Comparison of ENCODE assay signal across 23 mouse cellular contexts in genomic region chr7:128579381-128579780, GRCm38 (mm10). TPM values are rescaled to one million over a fixed set of nuclear protein-coding genes. Genes with fewer than 3 reads are reported as not detected.
A peak's percentile ranks its signal among the peaks of the same experiment; 100 is the strongest.
DNase-seq lines count a peak whose midpoint lies in the region; ATAC-seq and TF ChIP-seq lines count a peak whose summit lies in the region.
"Had no signal": no experiment of that assay in that cellular context is flagged by ENCODE, and none has a peak within 500 bp of the region (broad histone marks: within the 10 kb centered on the region; RNA-seq: fewer than 3 reads in every experiment).

No protein-coding gene starts in this region.

- no peaks in the 10 kb centered on the region for H3K79me2 ChIP-seq in CH12.LX (replicated peaks; ENCODE audit: control insufficient read depth, extremely low read depth, insufficient read depth, poor library complexity, severe bottlenecking)
- no peaks in the 10 kb centered on the region for H3K79me2 ChIP-seq in MEL (ENCODE audit: control insufficient read depth, insufficient read depth, low read length, poor library complexity)

- no peak for ATAC-seq in liver, embryonic 14.5 days (ENCODE audit: insufficient read depth)
- no peak for ATAC-seq in liver, embryonic 12.5 days
- no peak for ATAC-seq in midbrain, embryonic 16.5 days
- ATAC-seq: forebrain, embryonic 14.5 days; forebrain, embryonic 16.5 days had no signal

- TF ChIP-seq POLR2A in CH12.LX (IDR thresholded peaks at IDR 0.05; ENCODE audit: low read depth, low read length) (no peak), MEL (IDR thresholded peaks at IDR 0.05; ENCODE audit: control insufficient read depth in 1 of 2, insufficient read depth in 1 of 2, low read depth in 1 of 2, low read length in 2 of 2, poor library complexity in 1 of 2) (no peak)

- 41% methylated on average over 2 of the region's 2 CpGs for WGBS in liver, embryonic 14.5 days (ENCODE audit: insufficient replicate concordance)
- WGBS in liver, embryonic 12.5 days (ENCODE audit: insufficient replicate concordance), result 48% methylated on average over 2 of the region's 2 CpGs
- 86% methylated on average over 2 of the region's 2 CpGs for WGBS in midbrain, embryonic 16.5 days

- in situ Hi-C loops in CH12.LX (cut with MboI; ENCODE audit: low pct_ligation_motif_present, low pct_unique_long_range_greater_than_20kb, low sequenced_read_pairs), result no loop called here

- peak; percentile 31; the same call in 1 of the 2 replicates for TF ChIP-seq EP300 in liver, embryonic 14.5 days (IDR thresholded peaks at IDR 0.05; ENCODE audit: low read depth)
- TF ChIP-seq EP300 in CH12.LX (IDR thresholded peaks at IDR 0.05; ENCODE audit: low read length) (no peak), MEL (IDR thresholded peaks at IDR 0.05; ENCODE audit: low read depth in 1 of 2, low read length in 2 of 2) (peak; percentile 84 to 91)

- H3K27ac ChIP-seq in liver, embryonic 14.5 days, result no peak overlapping the region
- no peak overlapping the region for H3K27ac ChIP-seq in liver, embryonic 12.5 days
- H3K27ac ChIP-seq in CH12.LX (ENCODE audit: insufficient read depth, low read depth) (no peak overlapping the region), MEL (ENCODE audit: control insufficient read depth, low read depth, low read length) (no peak overlapping the region)
- H3K27ac ChIP-seq in midbrain, embryonic 16.5 days (ENCODE audit: low read length), result no peak overlapping the region
- H3K27ac ChIP-seq: embryonic facial prominence, embryonic 13.5 days; embryonic facial prominence, embryonic 15.5 days; forebrain, embryonic 10.5 days; forebrain, embryonic 12.5 days had no signal

- no peak overlapping the region for H3K4me3 ChIP-seq in liver, embryonic 14.5 days (ENCODE audit: insufficient read depth in 1 of 2, low read depth in 2 of 2, low read length in 2 of 2)
- no peak overlapping the region for H3K4me3 ChIP-seq in liver, embryonic 12.5 days
- H3K4me3 ChIP-seq in CH12.LX (replicated peaks in 1 of 3; ENCODE audit: low read depth in 2 of 3, low read length in 2 of 3, poor library complexity in 1 of 3), result no peak overlapping the region
- H3K4me3 ChIP-seq in MEL (ENCODE audit: control insufficient read depth in 1 of 2, insufficient read depth in 1 of 2, low read depth in 2 of 2, low read length in 2 of 2), result no peak overlapping the region
- H3K4me3 ChIP-seq in midbrain, embryonic 16.5 days (ENCODE audit: low read depth, low read length), result no peak overlapping the region
- H3K4me3 ChIP-seq: embryonic facial prominence, embryonic 13.5 days; embryonic facial prominence, embryonic 15.5 days; erythroblast, embryonic 14.5 days; forebrain, embryonic 10.5 days; forebrain, embryonic 12.5 days had no signal

- dilution Hi-C loops in CH12.LX (cut with MboI; ENCODE audit: extremely low pct_ligation_motif_present, extremely low pct_unique_long_range_greater_than_20kb, low sequenced_read_pairs), result no loop called here

- no peaks in the 10 kb centered on the region for H3K36me3 ChIP-seq in liver, embryonic 14.5 days (replicated peaks; ENCODE audit: control insufficient read depth, insufficient read depth, low read depth)
- H3K36me3 ChIP-seq in liver, embryonic 12.5 days, result no peaks in the 10 kb centered on the region
- H3K36me3 ChIP-seq in CH12.LX (replicated peaks in 1 of 2; ENCODE audit: control insufficient read depth in 1 of 2, insufficient read depth in 1 of 2, low read length in 1 of 2) (no peaks in the 10 kb centered on the region), MEL (ENCODE audit: control insufficient read depth in 1 of 2, insufficient read depth in 2 of 2, low read length in 2 of 2) (peaks cover 0 to 21% of the 10 kb centered on the region in 2 experiments; a peak in 2 of 4 replicates)
- no peaks in the 10 kb centered on the region for H3K36me3 ChIP-seq in midbrain, embryonic 16.5 days (ENCODE audit: control insufficient read depth, insufficient read depth, low read length)
- H3K36me3 ChIP-seq: embryonic facial prominence, embryonic 13.5 days; embryonic facial prominence, embryonic 15.5 days; forebrain, embryonic 10.5 days; forebrain, embryonic 12.5 days had no signal

- H3K4me1 ChIP-seq in liver, embryonic 14.5 days (replicated peaks; ENCODE audit: control insufficient read depth in 2 of 2, insufficient read depth in 2 of 2, low read length in 1 of 2), result peaks cover 6 to 22% of the 10 kb centered on the region in 2 experiments; a peak in 3 of 4 replicates
- H3K4me1 ChIP-seq in liver, embryonic 12.5 days, result peaks cover 27% of the 10 kb centered on the region
- H3K4me1 ChIP-seq in CH12.LX (ENCODE audit: control insufficient read depth in 1 of 2, insufficient read depth in 2 of 2) (peaks cover 6 to 10% of the 10 kb centered on the region in 2 experiments), MEL (ENCODE audit: control insufficient read depth in 1 of 2, insufficient read depth in 2 of 2, low read length in 2 of 2) (peaks cover 20 to 36% of the 10 kb centered on the region in 2 experiments)
- peaks cover 9% of the 10 kb centered on the region for H3K4me1 ChIP-seq in midbrain, embryonic 16.5 days (ENCODE audit: control insufficient read depth, insufficient read depth, low read length)

- DNase-seq in liver, embryonic 14.5 days (ENCODE audit: low read depth in 3 of 3, low spot score in 3 of 3), result no peak
- DNase-seq in CH12.LX (ENCODE audit: extremely low read depth) (no peak), MEL (ENCODE audit: low read depth, low spot score) (peak; percentile 23)
- DNase-seq: adrenal gland, adult 2 months; adrenal gland, postnatal 10 days; adrenal gland, postnatal 25 days; B cell, adult 2 months; cerebellum, adult 11 months; cerebellum, adult 18-20 months; cerebellum, adult 8-10 months; cerebellum, adult 9-11 months; cerebellum, postnatal 14 days; cerebellum, postnatal 36 days; embryo, embryonic 11 days had no signal

- no peaks in the 10 kb centered on the region for H3K9me3 ChIP-seq in liver, embryonic 14.5 days (ENCODE audit: control insufficient read depth, low read length)
- no peaks in the 10 kb centered on the region for H3K9me3 ChIP-seq in liver, embryonic 12.5 days (replicated peaks)
- H3K9me3 ChIP-seq in CH12.LX (replicated peaks; ENCODE audit: low read length), result no peaks in the 10 kb centered on the region
- H3K9me3 ChIP-seq in MEL (replicated peaks; ENCODE audit: insufficient read depth, low read length), result no peaks in the 10 kb centered on the region
- no peaks in the 10 kb centered on the region for H3K9me3 ChIP-seq in midbrain, embryonic 16.5 days (replicated peaks; ENCODE audit: control insufficient read depth, low read length, poor library complexity, severe bottlenecking)
- H3K9me3 ChIP-seq: embryonic facial prominence, embryonic 13.5 days; embryonic facial prominence, embryonic 15.5 days; forebrain, embryonic 10.5 days; forebrain, embryonic 12.5 days had no signal

- H3K4me2 ChIP-seq in liver, embryonic 14.5 days (ENCODE audit: low read depth), result no peak overlapping the region
- H3K4me2 ChIP-seq in liver, embryonic 12.5 days, result no peak overlapping the region
- peak overlapping the region; percentile 17; the same call in 1 of the 2 replicates for H3K4me2 ChIP-seq in CH12.LX (ENCODE audit: insufficient read depth, low read depth, poor library complexity, severe bottlenecking)
- no peak overlapping the region for H3K4me2 ChIP-seq in midbrain, embryonic 16.5 days (ENCODE audit: low read length)
- H3K4me2 ChIP-seq: embryonic facial prominence, embryonic 13.5 days; embryonic facial prominence, embryonic 15.5 days; forebrain, embryonic 12.5 days had no signal

- TF ChIP-seq RAD21 in CH12.LX (IDR thresholded peaks at IDR 0.05; ENCODE audit: low read depth, low read length), result no peak
- no peak for TF ChIP-seq RAD21 in MEL (IDR thresholded peaks at IDR 0.05; ENCODE audit: low read depth, low read length)

- TF ChIP-seq CTCF in liver, embryonic 14.5 days (IDR thresholded peaks at IDR 0.05; ENCODE audit: low read depth), result no peak
- TF ChIP-seq CTCF in CH12.LX (conservative IDR thresholded peaks at IDR 0.05 in 1 of 2, IDR thresholded peaks at IDR 0.05 in 1 of 2; ENCODE audit: low read depth in 2 of 2, low read length in 2 of 2), result no peak
- TF ChIP-seq CTCF in MEL (IDR thresholded peaks at IDR 0.05 in 2 of 3, conservative IDR thresholded peaks at IDR 0.05 in 1 of 3; ENCODE audit: control insufficient read depth in 1 of 3, insufficient read depth in 1 of 3, low read depth in 2 of 3, low read length in 3 of 3, poor library complexity in 1 of 3, severe bottlenecking in 1 of 3), result no peak

- H3K9ac ChIP-seq in liver, embryonic 14.5 days (replicated peaks), result no peak overlapping the region
- H3K9ac ChIP-seq in liver, embryonic 12.5 days, result no peak overlapping the region
- H3K9ac ChIP-seq in CH12.LX (ENCODE audit: insufficient read depth, low read depth) (no peak overlapping the region), MEL (ENCODE audit: control insufficient read depth, low read depth, low read length, poor library complexity, severe bottlenecking) (no peak overlapping the region)
- no peak overlapping the region for H3K9ac ChIP-seq in midbrain, embryonic 16.5 days (ENCODE audit: low read depth, low read length)
- H3K9ac ChIP-seq: embryonic facial prominence, embryonic 13.5 days; embryonic facial prominence, embryonic 15.5 days; forebrain, embryonic 12.5 days had no signal

- no peaks in the 10 kb centered on the region for H3K27me3 ChIP-seq in liver, embryonic 14.5 days (ENCODE audit: control insufficient read depth, insufficient read depth, low read length)
- H3K27me3 ChIP-seq in liver, embryonic 12.5 days (replicated peaks), result 0 out of 2 replicates have a peak, but pooled peaks cover 5% of the 10 kb centered on the region
- no peaks in the 10 kb centered on the region for H3K27me3 ChIP-seq in CH12.LX (replicated peaks)
- no peaks in the 10 kb centered on the region for H3K27me3 ChIP-seq in MEL (ENCODE audit: control insufficient read depth in 1 of 2, insufficient read depth in 2 of 2, low read length in 2 of 2)
- no peaks in the 10 kb centered on the region for H3K27me3 ChIP-seq in midbrain, embryonic 16.5 days (ENCODE audit: control insufficient read depth, insufficient read depth, low read depth, low read length)
- H3K27me3 ChIP-seq: embryonic facial prominence, embryonic 13.5 days; embryonic facial prominence, embryonic 15.5 days had no signal

RNA-seq across cellular contexts. Expression of gene Inpp5f, which starts 31.7 kb away (rescaled TPM):
- 2.8 and 3.7 TPM in 2 replicates for polyA plus RNA-seq in liver, embryonic 14.5 days (2012; rRNA removed)
- 7.2 and 7.3 TPM in 2 replicates for polyA plus RNA-seq in liver, embryonic 14.5 days (2014; fragmentation: Nextera tagmentation; extraction: Ambion mirVana)
- polyA plus RNA-seq in liver, embryonic 12.5 days (2016; fragmentation: Nextera tagmentation; extraction: Ambion mirVana), result 9.3 and 10.2 TPM in 2 replicates
- total RNA-seq in CH12.LX (2012; rRNA removed) (3.5 and 4.0 TPM in 2 replicates), CH12.LX (2014; rRNA removed) (5.5 and 7.3 TPM in 2 replicates), MEL (2012; rRNA removed) (9.5 and 9.9 TPM in 2 replicates)
- polyA plus RNA-seq in CH12.LX (2012; ENCODE audit: insufficient read length, low read depth) (5.7 and 6.2 TPM in 2 replicates), MEL (2012; ENCODE audit: insufficient read depth in 1 of 2, insufficient read length in 2 of 2, low read depth in 1 of 2, low replicate concordance in 2 of 2, missing spikeins in 1 of 2) (10 to 100 TPM in 1 of 2 experiments, not detected in 1; 14.3 TPM)
- 459 and 536 TPM in 2 replicates for polyA plus RNA-seq in midbrain, embryonic 16.5 days (2015; fragmentation: Nextera tagmentation; extraction: Ambion mirVana)

RNA-seq across cellular contexts. Expression of gene Bag3, which starts 56.0 kb away (rescaled TPM):
- polyA plus RNA-seq in liver, embryonic 14.5 days (2012; rRNA removed), result 2.7 and 2.9 TPM in 2 replicates
- polyA plus RNA-seq in liver, embryonic 14.5 days (2014; fragmentation: Nextera tagmentation; extraction: Ambion mirVana), result 2.6 and 3.0 TPM in 2 replicates
- polyA plus RNA-seq in liver, embryonic 12.5 days (2016; fragmentation: Nextera tagmentation; extraction: Ambion mirVana), result 5.5 TPM in 2 replicates
- total RNA-seq in CH12.LX (2012; rRNA removed) (0.13 and 0.17 TPM in 2 replicates), CH12.LX (2014; rRNA removed) (not detected in 2 replicates), MEL (2012; rRNA removed) (5.1 and 5.8 TPM in 2 replicates)
- polyA plus RNA-seq in CH12.LX (2012; ENCODE audit: insufficient read length, low read depth) (0.15 and 0.24 TPM in 2 replicates), MEL (2012; ENCODE audit: insufficient read depth in 1 of 2, insufficient read length in 2 of 2, low read depth in 1 of 2, low replicate concordance in 2 of 2, missing spikeins in 1 of 2) (10 to 100 TPM in 1 of 2 experiments, not detected in 1; 13.4 TPM)
- 1.9 and 2.8 TPM in 2 replicates for polyA plus RNA-seq in midbrain, embryonic 16.5 days (2015; fragmentation: Nextera tagmentation; extraction: Ambion mirVana)

Comparison
In these comparisons a context has a peak if more than half of its experiments do, and no peak if none do; other contexts are left out.
1. RNA of gene Inpp5f, which starts 31.7 kb away (polyA plus RNA-seq): 459 to 536 TPM in midbrain, embryonic 16.5 days; 14.3 TPM in MEL, 9.3 to 10.2 TPM in liver, embryonic 12.5 days, 2.8 to 7.3 TPM in liver, embryonic 14.5 days and 5.7 to 6.2 TPM in CH12.LX; every median in the first group is over 10 times any median in the second.